Mouse (Mus musculus) MEL (cell line): ENCODE measurements at regions not wholly inside any gene's neighbourhood (a gene's known extent, or its start where the extent isn't known, plus 50 kb on each side); places are given as distances from the start of the nearest gene placed in this dataset.

Experiments used
- CTCF ChIP-seq, 3 experiments: IDR thresholded peaks in 2 of 3; conservative IDR thresholded peaks in 1 of 3; 2 replicates each; pipeline ENCODE4 v1.5.1; 2011 to 2012; ENCODE audit warnings: low read length in 3 of 3, low read depth in 2 of 3, mild to moderate bottlenecking in 2 of 3, improper control_type of control experiment in 1 of 3, inconsistent platforms in 1 of 3, mixed read lengths in 1 of 3, moderate library complexity in 1 of 3; ENCODE audit not compliant: control insufficient read depth in 1 of 3, insufficient read depth in 1 of 3, poor library complexity in 1 of 3, severe bottlenecking in 1 of 3
- ELF1 ChIP-seq: IDR thresholded peaks from 2 replicates; pipeline ENCODE4 v1.6.1; 2014; ENCODE audit warnings: low read depth, mild to moderate bottlenecking, inconsistent platforms, low read length, improper control_type of control experiment, moderate library complexity
- GABPA ChIP-seq: IDR thresholded peaks from 2 replicates; pipeline ENCODE4 v1.6.1; 2012; ENCODE audit warnings: low read depth, mild to moderate bottlenecking, inconsistent platforms, low read length, improper control_type of control experiment, moderate library complexity
- KAT2A ChIP-seq: conservative IDR thresholded peaks from 2 replicates; pipeline ENCODE4 v1.6.1; 2012; ENCODE audit warnings: low read depth, low read length, improper control_type of control experiment, inconsistent platforms
- MAX ChIP-seq: IDR thresholded peaks from 2 replicates; pipeline ENCODE4 v1.6.1; 2011; ENCODE audit warnings: low read length, improper control_type of control experiment
- MAZ ChIP-seq: IDR thresholded peaks from 2 replicates; pipeline ENCODE4 v1.6.1; 2012; ENCODE audit warnings: low read depth, mild to moderate bottlenecking, inconsistent platforms, low read length, improper control_type of control experiment
- MXI1 ChIP-seq: IDR thresholded peaks from 2 replicates; pipeline ENCODE4 v1.6.1; 2011; ENCODE audit warnings: mild to moderate bottlenecking, low read depth, low read length, improper control_type of control experiment
- POLR2A ChIP-seq, 2 experiments: IDR thresholded peaks; 2 replicates each; pipeline ENCODE4 v1.6.1; 2011 to 2012; ENCODE audit warnings: low read length in 2 of 2, mild to moderate bottlenecking in 2 of 2, control low read depth in 1 of 2, improper control_type of control experiment in 1 of 2, low read depth in 1 of 2, moderate library complexity in 1 of 2; ENCODE audit not compliant: control insufficient read depth in 1 of 2, insufficient read depth in 1 of 2, poor library complexity in 1 of 2
- TAL1 ChIP-seq: IDR thresholded peaks from 2 replicates; pipeline ENCODE4 v1.6.1; 2012; ENCODE audit warnings: mild to moderate bottlenecking, inconsistent platforms, low read length, moderate library complexity, mixed read lengths
- TBP ChIP-seq: IDR thresholded peaks from 2 replicates; pipeline ENCODE4 v1.8.0; 2011; ENCODE audit warnings: low read depth, low read length, improper control_type of control experiment
- USF1 ChIP-seq: IDR thresholded peaks from 2 replicates; pipeline ENCODE4 v1.6.1; 2014; ENCODE audit warnings: low read depth, mild to moderate bottlenecking, inconsistent platforms, low read length, improper control_type of control experiment, moderate library complexity
- USF2 ChIP-seq, 2 experiments: IDR thresholded peaks; 2 replicates each; pipeline ENCODE4 v1.6.1; 2011 to 2012; ENCODE audit warnings: improper control_type of control experiment in 2 of 2, low read length in 2 of 2, borderline replicate concordance in 1 of 2, inconsistent platforms in 1 of 2, low read depth in 1 of 2, mild to moderate bottlenecking in 1 of 2; ENCODE audit not compliant: insufficient read depth in 1 of 2

DNA sequence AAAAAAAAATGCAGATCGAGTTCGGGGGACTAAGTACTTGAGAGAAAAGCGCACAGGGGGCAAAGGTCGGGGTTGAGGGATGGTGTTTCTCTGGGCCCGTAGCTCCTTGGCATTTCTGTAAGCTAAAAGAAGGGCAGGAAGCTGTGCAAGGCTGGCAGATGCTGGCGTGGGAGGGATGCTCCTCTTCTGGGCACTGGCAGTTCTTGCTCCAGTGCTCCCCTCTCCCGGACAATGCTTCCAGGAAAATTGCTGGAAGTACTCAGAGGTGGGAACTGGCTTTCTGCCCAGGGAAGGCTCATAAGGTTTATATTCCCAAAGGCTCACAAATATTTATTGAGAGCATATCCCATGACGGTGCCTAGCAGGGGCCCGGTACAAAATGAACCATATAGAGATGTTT lies 136.6 kb upstream of the Sdk2 start:
- TF ChIP-seq MXI1 (no peak), KAT2A (no peak), USF2 (IDR thresholded peaks at IDR 0.05; ENCODE audit: borderline replicate concordance in 1 of 2, insufficient read depth in 1 of 2, low read depth in 1 of 2, low read length in 2 of 2) (no peak), POLR2A (IDR thresholded peaks at IDR 0.05; ENCODE audit: control insufficient read depth in 1 of 2, insufficient read depth in 1 of 2, low read depth in 1 of 2, low read length in 2 of 2, poor library complexity in 1 of 2) (no peak), MAX (no peak), CTCF (IDR thresholded peaks at IDR 0.05 in 2 of 3, conservative IDR thresholded peaks at IDR 0.05 in 1 of 3; ENCODE audit: control insufficient read depth in 1 of 3, insufficient read depth in 1 of 3, low read depth in 2 of 3, low read length in 3 of 3, poor library complexity in 1 of 3, severe bottlenecking in 1 of 3) (no peak), GABPA (no peak), TBP (no peak), ELF1 (no peak), USF1 (no peak), MAZ (no peak), TAL1 (no peak)
